Mouse (Mus musculus): ENCODE data around the gene Nxph3. TPM values are rescaled to one million over a fixed set of nuclear protein-coding genes. Genes with fewer than 3 reads are reported as not detected.

The Nxph3 gene
- total and polyA plus RNA-seq, 2 experiments from 2014 or later: 9.5 to 35.7 TPM

GRCm38 (mm10) chr11:95512383-95512782 is 2.0 kb downstream of the Nxph3 start:
- Histone ChIP-seq H3K9me3 (ENCODE audit: low read length) (no peaks in the 10 kb centered on the region), H3K27ac (ENCODE audit: low read depth, low read length) (0 out of 2 replicates have a peak overlapping the region, but pooled peaks have one; percentile 4), H3K4me3 (ENCODE audit: low read depth, low read length) (no peak overlapping the region), H3K4me1 (ENCODE audit: insufficient read depth) (peaks cover 5% of the 10 kb centered on the region; the same call in 1 of the 2 replicates), H3K27me3 (ENCODE audit: insufficient read depth, low read length) (peaks cover 20% of the 10 kb centered on the region), H3K9ac (no peak overlapping the region), H3K4me2 (ENCODE audit: low read depth) (peak overlapping the region; percentile 91), H3K36me3 (ENCODE audit: insufficient read depth) (no peaks in the 10 kb centered on the region)
- no peak for TF ChIP-seq CTCF (IDR thresholded peaks at IDR 0.05; ENCODE audit: low read depth)
- ATAC-seq (no peak), DNase-seq (no peak)
- 80% methylated on average over 6 of the region's 6 CpGs for whole genome bisulfite sequencing

- DNase-seq (no peak), ATAC-seq (no peak)
- Histone ChIP-seq H3K27ac (ENCODE audit: low read depth, low read length) (no peak overlapping the region), H3K9ac (no peak overlapping the region), H3K4me1 (ENCODE audit: insufficient read depth) (peaks cover 3% of the 10 kb centered on the region; the same call in 1 of the 2 replicates), H3K4me2 (ENCODE audit: low read depth) (peak overlapping the region; percentile 91), H3K27me3 (ENCODE audit: insufficient read depth, low read length) (peaks cover 20% of the 10 kb centered on the region), H3K4me3 (ENCODE audit: low read depth, low read length) (no peak overlapping the region), H3K36me3 (ENCODE audit: insufficient read depth) (no peaks in the 10 kb centered on the region), H3K9me3 (ENCODE audit: low read length) (no peaks in the 10 kb centered on the region)
- WGBS: 95% methylated on average over 1 of the region's 1 CpGs
- TF ChIP-seq CTCF (IDR thresholded peaks at IDR 0.05; ENCODE audit: low read depth): no peak
These were observed 2.5 kb downstream of the Nxph3 start for GRCm38 (mm10) chr11:95511919-95512318.

GRCm38 (mm10) chr11:95510631-95511030 is 3.7 kb downstream of the Nxph3 start:
- Histone ChIP-seq H3K27ac (ENCODE audit: low read depth, low read length) (no peak overlapping the region), H3K4me3 (ENCODE audit: low read depth, low read length) (no peak overlapping the region), H3K4me2 (ENCODE audit: low read depth) (no peak overlapping the region), H3K9me3 (ENCODE audit: low read length) (no peaks in the 10 kb centered on the region), H3K9ac (no peak overlapping the region), H3K27me3 (ENCODE audit: insufficient read depth, low read length) (peaks cover 20% of the 10 kb centered on the region), H3K4me1 (ENCODE audit: insufficient read depth) (no peaks in the 10 kb centered on the region), H3K36me3 (ENCODE audit: insufficient read depth) (no peaks in the 10 kb centered on the region)
- DNase-seq (no peak), ATAC-seq (no peak)
- TF ChIP-seq CTCF (IDR thresholded peaks at IDR 0.05; ENCODE audit: low read depth): no peak
- 93% methylated on average over 12 of the region's 12 CpGs for WGBS

GRCm38 (mm10) chr11:95509126-95509717 is 5.1 kb downstream of the Nxph3 start:
- peak; percentile 50 for TF ChIP-seq CTCF (IDR thresholded peaks at IDR 0.05; ENCODE audit: low read depth)
- whole genome bisulfite sequencing: 72% methylated on average over 6 of the region's 6 CpGs
- ATAC-seq: no peak
- DNase-seq: no peak
- H3K4me1 ChIP-seq (ENCODE audit: insufficient read depth): no peaks in the 10 kb centered on the region
- H3K27me3 ChIP-seq (ENCODE audit: insufficient read depth, low read length): peaks cover 9% of the 10 kb centered on the region; the same call in 1 of the 2 replicates
- H3K4me2 ChIP-seq (ENCODE audit: low read depth): no peak overlapping the region
- no peak overlapping the region for H3K27ac ChIP-seq (ENCODE audit: low read depth, low read length)
- H3K9ac ChIP-seq: no peak overlapping the region
- H3K36me3 ChIP-seq (ENCODE audit: insufficient read depth): no peaks in the 10 kb centered on the region
- H3K4me3 ChIP-seq (ENCODE audit: low read depth, low read length): no peak overlapping the region
- H3K9me3 ChIP-seq (ENCODE audit: low read length): no peaks in the 10 kb centered on the region

- no peaks in the 10 kb centered on the region for H3K36me3 ChIP-seq (ENCODE audit: insufficient read depth)
- no peak overlapping the region for H3K4me2 ChIP-seq (ENCODE audit: low read depth)
- 59% methylated on average over 13 of the region's 13 CpGs for WGBS
- no peak for ATAC-seq
- no peak overlapping the region for H3K27ac ChIP-seq (ENCODE audit: low read depth, low read length)
- H3K9me3 ChIP-seq (ENCODE audit: low read length): no peaks in the 10 kb centered on the region
- H3K9ac ChIP-seq: no peak overlapping the region
- H3K4me1 ChIP-seq (ENCODE audit: insufficient read depth): no peaks in the 10 kb centered on the region
- peaks cover 9% of the 10 kb centered on the region; the same call in 1 of the 2 replicates for H3K27me3 ChIP-seq (ENCODE audit: insufficient read depth, low read length)
- no peak for TF ChIP-seq CTCF (IDR thresholded peaks at IDR 0.05; ENCODE audit: low read depth)
- H3K4me3 ChIP-seq (ENCODE audit: low read depth, low read length): no peak overlapping the region
- no peak for DNase-seq
These were observed 6.0 kb downstream of the Nxph3 start for GRCm38 (mm10) chr11:95508211-95508926.

GRCm38 (mm10) chr11:95507785-95508184 is 6.6 kb downstream of the Nxph3 start:
- no peak for ATAC-seq
- H3K27ac ChIP-seq (ENCODE audit: low read depth, low read length): no peak overlapping the region

GRCm38 (mm10) chr11:95507041-95507716 is 7.2 kb downstream of the Nxph3 start:
- no peak overlapping the region for H3K27ac ChIP-seq (ENCODE audit: low read depth, low read length)
- DNase-seq (no peak), ATAC-seq (no peak)
- H3K36me3 ChIP-seq (ENCODE audit: insufficient read depth): no peaks in the 10 kb centered on the region
- 47% methylated on average over 12 of the region's 12 CpGs for WGBS
- H3K4me2 ChIP-seq (ENCODE audit: low read depth): no peak overlapping the region
- no peak overlapping the region for H3K4me3 ChIP-seq (ENCODE audit: low read depth, low read length)
- no peaks in the 10 kb centered on the region for H3K9me3 ChIP-seq (ENCODE audit: low read length)
- no peaks in the 10 kb centered on the region for H3K4me1 ChIP-seq (ENCODE audit: insufficient read depth)
- no peaks in the 10 kb centered on the region for H3K27me3 ChIP-seq (ENCODE audit: insufficient read depth, low read length)
- no peak overlapping the region for H3K9ac ChIP-seq
- TF ChIP-seq CTCF (IDR thresholded peaks at IDR 0.05; ENCODE audit: low read depth): peak; percentile 67

More at GRCm38 (mm10) chr11:95507785-95508184, 6.6 kb downstream of the Nxph3 start:
- Histone ChIP-seq H3K4me2 (ENCODE audit: low read depth) (no peak overlapping the region), H3K9me3 (ENCODE audit: low read length) (no peaks in the 10 kb centered on the region), H3K4me1 (ENCODE audit: insufficient read depth) (no peaks in the 10 kb centered on the region), H3K4me3 (ENCODE audit: low read depth, low read length) (no peak overlapping the region), H3K36me3 (ENCODE audit: insufficient read depth) (no peaks in the 10 kb centered on the region), H3K27me3 (ENCODE audit: insufficient read depth, low read length) (peaks cover 5% of the 10 kb centered on the region; the same call in 1 of the 2 replicates), H3K9ac (no peak overlapping the region)
- no peak for DNase-seq
- 74% methylated on average over 5 of the region's 5 CpGs for WGBS
- no peak for TF ChIP-seq CTCF (IDR thresholded peaks at IDR 0.05; ENCODE audit: low read depth)

Measured in forebrain, postnatal 0 days (tissue).